Mouse (Mus musculus) lung, embryonic 14.5 days (tissue): ENCODE data around the gene Arhgef12. TPM values are rescaled to one million over a fixed set of nuclear protein-coding genes. Genes with fewer than 3 reads are reported as not detected.
A peak's percentile ranks its signal among the peaks of the same experiment; 100 is the strongest.

ENCODE experiments used
- ATAC-seq: fragments of 200-750 bp; cut with Nextera tagmentation; 2 replicates; pipeline ENCODE4 v1.8.0; 2017; ENCODE audit warnings: mild to moderate bottlenecking, moderate TSS enrichment, moderate library complexity; ENCODE audit not compliant: insufficient read depth
- DNase-seq: peaks from one replicate; pipeline ENCODE4 v3.0.0-alpha.2; 2015
- H3K27ac ChIP-seq: fragments of 300-500 bp; sonication (generic); 2 replicates; pipeline ENCODE4 v1.5.1; 2014; ENCODE audit warnings: low read depth, mild to moderate bottlenecking, moderate library complexity
- H3K27me3 ChIP-seq: fragments of 300-500 bp; sonication (generic); 2 replicates; pipeline ENCODE4 v1.6.1; 2014; ENCODE audit warnings: low read length, control low read depth; ENCODE audit not compliant: insufficient read depth
- H3K36me3 ChIP-seq: fragments of 300-500 bp; sonication (generic); 2 replicates; pipeline ENCODE4 v1.6.1; 2014; ENCODE audit warnings: control low read depth; ENCODE audit not compliant: insufficient read depth
- H3K4me1 ChIP-seq: fragments of 300-500 bp; sonication (generic); 2 replicates; pipeline ENCODE4 v1.6.1; 2014; ENCODE audit warnings: antibody characterized with exemption, control low read depth; ENCODE audit not compliant: insufficient read depth
- H3K4me2 ChIP-seq: fragments of 300-500 bp; sonication (generic); 2 replicates; pipeline ENCODE4 v1.6.1; 2014; ENCODE audit warnings: mild to moderate bottlenecking
- H3K4me3 ChIP-seq: fragments of 300-500 bp; sonication (generic); 2 replicates; pipeline ENCODE4 v1.5.1; 2014; ENCODE audit warnings: low read depth, low read length
- H3K9ac ChIP-seq: fragments of 300-500 bp; sonication (generic); 2 replicates; pipeline ENCODE4 v1.6.1; 2014
- H3K9me3 ChIP-seq: fragments of 300-500 bp; sonication (generic); 2 replicates; pipeline ENCODE4 v1.6.1; 2016; ENCODE audit warnings: low read depth, low read length, control low read depth
- CTCF ChIP-seq: IDR thresholded peaks from 2 replicates; pipeline ENCODE4 v1.5.1; 2016; ENCODE audit warnings: antibody characterized with exemption, low read depth
- WGBS: fragments of 180-500 bp; shearing (Covaris S2); extraction: QIAGEN DNeasy Blood & Tissue Kit; methylation state at CpG from one replicate; pipeline ENCODE4 v1.1.7; 2014; 5-methylcytosine and 5-hydroxymethylcytosine counted together
- polyA plus RNA-seq: library from polyadenylated mRNA; unstranded; fragments of >200 nt; fragmentation: Nextera tagmentation; extraction: Ambion mirVana; gene quantifications from 2 replicates; pipeline ENCODE4 v1.2.1, GENCODE M21; 2014

The Arhgef12 gene
- polyA plus RNA-seq, 1 experiment from 2014 or later: 24.7 TPM

DNA sequence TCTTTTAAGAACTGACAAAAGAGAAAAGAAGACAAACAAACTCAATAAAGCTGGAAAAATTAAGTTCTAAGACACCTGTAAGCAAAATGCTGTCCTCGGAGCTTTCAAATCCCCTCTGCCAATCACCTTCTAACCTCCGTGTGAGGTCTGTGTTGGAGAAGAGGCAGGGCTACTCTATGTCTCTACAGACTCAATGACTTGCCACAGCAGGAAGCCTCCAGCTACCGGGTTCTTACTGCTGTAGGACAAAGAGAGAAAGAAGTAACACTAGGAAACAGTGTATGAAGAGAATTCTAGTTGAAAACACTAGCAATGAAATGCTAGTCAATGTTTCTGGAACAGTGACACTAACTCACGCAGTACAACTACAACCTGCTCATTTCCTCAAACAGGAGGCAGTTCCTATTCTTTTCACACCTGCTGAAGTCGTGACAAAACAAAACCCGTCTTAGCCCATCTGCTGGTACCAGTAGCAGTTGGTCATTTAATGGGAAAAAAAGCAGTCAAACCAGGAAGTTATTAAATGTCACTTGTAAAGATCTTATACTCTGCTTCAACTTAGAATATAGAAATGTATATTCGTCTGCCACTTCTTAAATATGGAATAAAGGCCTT, 23.5 kb downstream of the Arhgef12 start:
- no peak for TF ChIP-seq CTCF
- H3K36me3 ChIP-seq: no peaks in the 10 kb centered on the region
- H3K4me2 ChIP-seq: no peak overlapping the region
- ATAC-seq: no peak
- 48% methylated on average over 7 of the region's 7 CpGs for WGBS
- no peak overlapping the region for H3K9ac ChIP-seq
- peaks cover 18% of the 10 kb centered on the region for H3K4me1 ChIP-seq
- no peak overlapping the region for H3K4me3 ChIP-seq
- H3K27ac ChIP-seq: no peak overlapping the region
- no peaks in the 10 kb centered on the region for H3K27me3 ChIP-seq
- H3K9me3 ChIP-seq: no peaks in the 10 kb centered on the region
- DNase-seq: no peak

DNA sequence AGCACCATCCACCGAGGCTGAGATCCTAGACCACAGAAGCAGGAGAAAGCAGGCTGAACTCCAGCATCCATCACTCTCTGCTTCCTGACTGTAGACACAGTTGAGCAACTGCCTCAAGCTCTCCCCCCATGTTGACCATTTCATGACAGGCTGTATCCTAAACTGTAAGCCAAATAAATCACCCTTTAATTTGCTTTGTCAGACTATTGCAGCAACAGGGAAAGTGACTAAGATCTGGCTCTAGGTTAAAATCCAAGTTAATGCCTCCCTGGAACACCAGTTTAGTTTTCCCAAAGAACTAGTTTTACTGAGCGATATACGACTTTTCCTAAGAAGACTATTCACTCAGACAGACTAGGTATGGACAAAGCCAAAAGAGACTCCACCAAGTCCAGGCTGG, 28.3 kb downstream of the Arhgef12 start:
- ATAC-seq: no peak
- DNase-seq: no peak
- TF ChIP-seq CTCF: no peak
- no peaks in the 10 kb centered on the region for H3K36me3 ChIP-seq
- H3K4me1 ChIP-seq: peaks cover 11% of the 10 kb centered on the region
- WGBS: 80% methylated on average over 3 of the region's 3 CpGs
- H3K4me3 ChIP-seq: no peak overlapping the region
- H3K4me2 ChIP-seq: no peak overlapping the region
- H3K27me3 ChIP-seq: no peaks in the 10 kb centered on the region
- H3K9me3 ChIP-seq: no peaks in the 10 kb centered on the region
- no peak overlapping the region for H3K27ac ChIP-seq
- no peak overlapping the region for H3K9ac ChIP-seq

DNA sequence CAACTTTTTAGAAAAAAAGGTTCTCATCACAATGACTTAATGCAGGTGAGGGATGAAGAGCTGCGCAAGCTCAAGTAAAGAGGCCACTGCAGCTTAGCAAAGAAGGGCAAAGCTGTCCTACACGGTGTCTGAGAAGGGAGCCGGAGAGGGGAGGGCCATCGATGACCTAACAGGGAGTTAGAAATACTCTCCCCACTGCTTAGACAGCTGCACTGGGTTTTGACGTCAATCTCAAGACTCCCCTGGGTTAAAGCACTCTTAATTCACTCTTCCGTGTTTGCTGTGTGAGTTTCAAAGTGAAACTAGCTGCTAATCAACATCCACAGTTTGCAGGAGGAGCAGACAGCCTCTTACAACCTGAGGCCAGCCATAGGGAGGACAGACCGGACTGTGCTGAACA, 30.9 kb downstream of the Arhgef12 start:
- WGBS: 54% methylated on average over 7 of the region's 7 CpGs
- H3K4me2 ChIP-seq: no peak overlapping the region
- DNase-seq: no peak
- H3K27me3 ChIP-seq: no peaks in the 10 kb centered on the region
- H3K4me1 ChIP-seq: peaks cover 8% of the 10 kb centered on the region
- no peak overlapping the region for H3K27ac ChIP-seq
- no peaks in the 10 kb centered on the region for H3K36me3 ChIP-seq
- no peak overlapping the region for H3K4me3 ChIP-seq
- no peak overlapping the region for H3K9ac ChIP-seq
- H3K9me3 ChIP-seq: no peaks in the 10 kb centered on the region
- no peak for TF ChIP-seq CTCF
- ATAC-seq: no peak

DNA sequence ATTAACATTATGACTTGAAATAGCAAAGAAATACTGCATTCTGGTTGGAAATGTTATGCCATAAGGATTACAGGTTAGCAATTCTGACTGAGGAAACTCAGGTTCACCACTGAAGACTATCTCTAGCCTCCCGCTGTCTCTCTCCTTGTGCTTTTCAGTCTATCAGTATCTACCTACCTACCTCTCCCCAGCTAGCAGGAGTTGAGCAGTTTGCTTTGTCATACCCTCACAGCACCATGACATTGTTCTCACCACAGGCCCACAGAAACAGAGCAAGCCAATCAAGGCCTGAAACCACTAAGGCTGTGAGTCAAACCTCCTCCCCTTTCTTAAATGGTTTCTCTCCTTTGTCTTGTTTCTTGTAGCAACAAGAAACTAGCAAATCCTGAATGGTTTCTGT, 32.4 kb downstream of the Arhgef12 start:
- no peaks in the 10 kb centered on the region for H3K36me3 ChIP-seq
- H3K27me3 ChIP-seq: no peaks in the 10 kb centered on the region
- DNase-seq (no peak), ATAC-seq (no peak)
- H3K27ac ChIP-seq: no peak overlapping the region
- WGBS: 94% methylated on average over 1 of the region's 1 CpGs
- no peak overlapping the region for H3K9ac ChIP-seq
- no peak for TF ChIP-seq CTCF
- no peaks in the 10 kb centered on the region for H3K9me3 ChIP-seq
- H3K4me3 ChIP-seq: no peak overlapping the region
- no peaks in the 10 kb centered on the region for H3K4me1 ChIP-seq
- no peak overlapping the region for H3K4me2 ChIP-seq

DNA sequence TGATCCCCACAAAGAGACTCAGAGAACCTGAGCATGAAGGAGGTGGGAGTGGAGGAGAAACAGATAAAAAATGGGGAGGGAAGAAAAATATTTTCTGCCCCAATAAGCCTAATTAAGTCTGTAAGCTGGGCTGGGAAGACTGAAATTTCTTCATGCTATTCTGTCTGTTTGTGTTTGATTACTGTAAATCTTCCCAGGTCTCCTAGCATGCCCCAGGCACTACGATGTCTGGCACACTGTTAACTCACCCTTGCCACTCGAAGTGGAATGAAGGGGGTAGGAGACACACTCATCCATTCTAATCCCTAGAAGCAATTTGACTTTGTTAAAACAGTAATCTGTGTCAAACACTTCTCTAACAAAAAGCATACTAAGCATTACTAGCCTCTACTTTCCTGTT, 35.3 kb downstream of the Arhgef12 start:
- no peak for ATAC-seq

DNA sequence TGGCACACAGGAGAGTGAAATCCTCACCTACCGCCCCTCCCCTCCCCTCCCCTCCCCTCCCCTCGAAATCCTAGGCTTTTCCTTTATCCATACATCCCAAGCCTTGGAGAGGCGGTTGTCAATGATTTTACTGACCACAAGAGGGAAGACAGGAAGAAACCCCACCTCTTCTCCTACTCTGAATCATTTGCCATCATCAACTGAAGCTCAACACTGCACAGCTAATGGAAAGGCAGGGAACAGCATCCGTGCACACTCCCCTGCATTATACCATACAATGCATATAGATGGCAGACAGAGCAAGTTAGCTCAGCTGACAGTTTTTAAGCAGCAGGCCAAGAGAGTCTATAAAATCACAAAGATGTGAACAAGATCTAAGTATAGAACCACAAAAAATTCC, 35.9 kb downstream of the Arhgef12 start:
- Histone ChIP-seq H3K27ac (0 out of 2 replicates have a peak overlapping the region, but pooled peaks have one; percentile 10), H3K9ac (no peak overlapping the region), H3K27me3 (no peaks in the 10 kb centered on the region), H3K36me3 (no peaks in the 10 kb centered on the region), H3K4me3 (no peak overlapping the region), H3K4me1 (0 out of 2 replicates have a peak, but pooled peaks cover 5% of the 10 kb centered on the region), H3K4me2 (no peak overlapping the region), H3K9me3 (no peaks in the 10 kb centered on the region)
- DNase-seq (no peak), ATAC-seq (no peak)
- 36% methylated on average over 4 of the region's 4 CpGs for WGBS
- no peak for TF ChIP-seq CTCF

More for the DNA sequence above, 35.3 kb downstream of the Arhgef12 start:
- 0 out of 2 replicates have a peak, but pooled peaks cover 5% of the 10 kb centered on the region for H3K4me1 ChIP-seq
- no peaks in the 10 kb centered on the region for H3K36me3 ChIP-seq
- WGBS: 55% methylated on average over 2 of the region's 2 CpGs
- H3K27ac ChIP-seq: no peak overlapping the region
- no peaks in the 10 kb centered on the region for H3K9me3 ChIP-seq
- DNase-seq: no peak
- no peak overlapping the region for H3K4me3 ChIP-seq
- no peak for TF ChIP-seq CTCF
- no peak overlapping the region for H3K9ac ChIP-seq
- no peaks in the 10 kb centered on the region for H3K27me3 ChIP-seq
- H3K4me2 ChIP-seq: no peak overlapping the region

DNA sequence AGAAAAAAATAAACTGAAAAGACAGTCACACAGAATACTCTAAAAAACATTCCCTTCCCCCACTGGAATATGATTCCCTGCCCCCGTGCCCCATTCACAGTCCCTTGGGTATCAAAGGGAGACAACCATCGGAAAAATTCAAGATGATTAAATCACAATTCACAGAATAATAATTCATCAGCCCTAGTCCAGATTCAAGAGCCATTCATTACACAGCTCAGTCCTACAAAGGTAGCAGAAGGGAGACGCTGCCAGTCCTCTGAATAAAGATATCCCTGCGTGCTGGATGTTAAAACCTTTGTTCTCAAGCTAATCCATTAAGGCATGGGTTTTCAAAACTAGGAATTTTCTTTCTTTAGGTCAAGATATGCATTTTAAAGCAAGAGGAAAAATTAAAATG, 36.5 kb downstream of the Arhgef12 start:
- no peak overlapping the region for H3K4me3 ChIP-seq
- no peak overlapping the region for H3K9ac ChIP-seq
- DNase-seq (no peak), ATAC-seq (no peak)
- H3K4me2 ChIP-seq: no peak overlapping the region
- 69% methylated on average over 4 of the region's 4 CpGs for WGBS
- no peaks in the 10 kb centered on the region for H3K27me3 ChIP-seq
- no peak overlapping the region for H3K27ac ChIP-seq
- TF ChIP-seq CTCF: no peak
- 0 out of 2 replicates have a peak, but pooled peaks cover 5% of the 10 kb centered on the region for H3K4me1 ChIP-seq
- H3K9me3 ChIP-seq: no peaks in the 10 kb centered on the region
- no peaks in the 10 kb centered on the region for H3K36me3 ChIP-seq
